Comparison of ENCODE assay signal across 8 mouse cellular contexts in genomic region chr1:34510575-34510981, GRCm38 (mm10). TPM values are rescaled to one million over a fixed set of nuclear protein-coding genes. Genes with fewer than 3 reads are reported as not detected.
DNase-seq lines count a peak whose midpoint lies in the region; ATAC-seq and TF ChIP-seq lines count a peak whose summit lies in the region.
"Had no signal": no experiment of that assay in that cellular context is flagged by ENCODE, and none has a peak within 500 bp of the region (broad histone marks: within the 10 kb centered on the region; RNA-seq: fewer than 3 reads in every experiment).

No protein-coding gene starts in this region.

- peak overlapping the region; percentile 3 to 48 (median 21) for H3K4me3 ChIP-seq in CH12.LX (replicated peaks in 1 of 3; ENCODE audit: low read depth in 2 of 3, low read length in 2 of 3, poor library complexity in 1 of 3)
- H3K4me3 ChIP-seq in heart, embryonic 15.5 days = 0 out of 2 replicates have a peak overlapping the region, but pooled peaks have one; percentile 12
- H3K4me3 ChIP-seq: heart, adult 2 months had no signal

- no peak for TF ChIP-seq RAD21 in CH12.LX (IDR thresholded peaks at IDR 0.05; ENCODE audit: low read depth, low read length)

- WGBS in heart, embryonic 15.5 days = 3% methylated on average over 7 of the region's 7 CpGs

- peaks cover 3 to 22% of the 10 kb centered on the region in 2 experiments for H3K4me1 ChIP-seq in CH12.LX (ENCODE audit: control insufficient read depth in 1 of 2, insufficient read depth in 2 of 2)
- peaks cover 6% of the 10 kb centered on the region; the same call in 1 of the 2 replicates for H3K4me1 ChIP-seq in heart, embryonic 15.5 days (replicated peaks)

- TF ChIP-seq EP300 in CH12.LX (IDR thresholded peaks at IDR 0.05; ENCODE audit: low read length) = no peak

- no peaks in the 10 kb centered on the region for H3K36me3 ChIP-seq in CH12.LX (replicated peaks in 1 of 2; ENCODE audit: control insufficient read depth in 1 of 2, insufficient read depth in 1 of 2, low read length in 1 of 2)
- H3K36me3 ChIP-seq in heart, embryonic 15.5 days = no peaks in the 10 kb centered on the region

- DNase-seq in CD4-positive helper T cell, adult 2 months (ENCODE audit: low read depth, low spot score) = peak; percentile 82
- DNase-seq in CH12.LX (ENCODE audit: extremely low read depth) = peak; percentile 75
- peak; percentile 5 for DNase-seq in lung, postnatal 10 days
- peak; percentile 11 to 15 for DNase-seq in spleen, postnatal 14 days (ENCODE audit: low spot score in 2 of 2)
- DNase-seq in cerebellum, postnatal 36 days = no peak
- no peak for DNase-seq in cerebellum, adult 11 months

- no peak for ATAC-seq in heart, embryonic 15.5 days (replicated peaks; ENCODE audit: insufficient number of reproducible peaks, insufficient read depth, low FRiP score, low read depth)

- 0 out of 2 replicates have a peak overlapping the region, but pooled peaks have one; percentile 2 for H3K9ac ChIP-seq in CH12.LX (ENCODE audit: insufficient read depth, low read depth)
- H3K9ac ChIP-seq in heart, embryonic 15.5 days = no peak overlapping the region

- H3K79me2 ChIP-seq in CH12.LX (replicated peaks; ENCODE audit: control insufficient read depth, extremely low read depth, insufficient read depth, poor library complexity, severe bottlenecking) = no peaks in the 10 kb centered on the region

- H3K9me3 ChIP-seq in CH12.LX (replicated peaks; ENCODE audit: low read length) = peaks cover 2% of the 10 kb centered on the region
- no peaks in the 10 kb centered on the region for H3K9me3 ChIP-seq in heart, embryonic 15.5 days (replicated peaks)

- no peaks in the 10 kb centered on the region for H3K27me3 ChIP-seq in CH12.LX (replicated peaks)
- H3K27me3 ChIP-seq in heart, embryonic 15.5 days = no peaks in the 10 kb centered on the region

- TF ChIP-seq POLR2A in CH12.LX (IDR thresholded peaks at IDR 0.05; ENCODE audit: low read depth, low read length) = 0 out of 2 replicates have a peak, but pooled peaks have one; percentile 23

- in situ Hi-C loops in CH12.LX (cut with MboI; ENCODE audit: low pct_ligation_motif_present, low pct_unique_long_range_greater_than_20kb, low sequenced_read_pairs) = loop anchor here (5.0 kb wide), 1 partner anchor 87 kb away; no protein-coding TSS in a partner anchor

- TF ChIP-seq CTCF in CH12.LX (conservative IDR thresholded peaks at IDR 0.05 in 1 of 2, IDR thresholded peaks at IDR 0.05 in 1 of 2; ENCODE audit: low read depth in 2 of 2, low read length in 2 of 2) = no peak

- dilution Hi-C loops in CH12.LX (cut with MboI; ENCODE audit: extremely low pct_ligation_motif_present, extremely low pct_unique_long_range_greater_than_20kb, low sequenced_read_pairs) = no loop called here

- peak overlapping the region; percentile 67 for H3K4me2 ChIP-seq in CH12.LX (ENCODE audit: insufficient read depth, low read depth, poor library complexity, severe bottlenecking)
- H3K4me2 ChIP-seq in heart, embryonic 15.5 days = peak overlapping the region; percentile 47

- H3K27ac ChIP-seq in CH12.LX (ENCODE audit: insufficient read depth, low read depth) = peak overlapping the region; percentile 56
- H3K27ac ChIP-seq in heart, embryonic 15.5 days = no peak overlapping the region
- H3K27ac ChIP-seq: heart, adult 2 months had no signal

TF ChIP-seq in CH12.LX, 34 proteins besides CTCF, POLR2A, EP300 and RAD21:
- TF ChIP-seq PAX5 (IDR thresholded peaks at IDR 0.05; ENCODE audit: low read length) = no peak
- no peak for TF ChIP-seq ZNF384 (IDR thresholded peaks at IDR 0.05; ENCODE audit: low read depth, low read length)
- no peak for TF ChIP-seq ZKSCAN1 (IDR thresholded peaks at IDR 0.05; ENCODE audit: borderline replicate concordance, low read depth, low read length)
- TF ChIP-seq MYC (IDR thresholded peaks at IDR 0.05; ENCODE audit: low read depth, low read length) = no peak
- TF ChIP-seq POLR2AphosphoS2 (IDR thresholded peaks at IDR 0.05; ENCODE audit: low read depth, low read length) = no peak
- TF ChIP-seq E2F4 (IDR thresholded peaks at IDR 0.05; ENCODE audit: insufficient replicate concordance, low read depth, low read length) = no peak
- TF ChIP-seq TBP (conservative IDR thresholded peaks at IDR 0.05; ENCODE audit: low read depth, low read length) = no peak
- TF ChIP-seq GABPA (IDR thresholded peaks at IDR 0.05; ENCODE audit: insufficient replicate concordance, low read depth, low read length) = no peak
- TF ChIP-seq ZMIZ1 (IDR thresholded peaks at IDR 0.05; ENCODE audit: low read depth, low read length) = no peak
- TF ChIP-seq SMC3 (IDR thresholded peaks at IDR 0.05; ENCODE audit: low read depth, low read length) = no peak
- TF ChIP-seq MAX (IDR thresholded peaks at IDR 0.05; ENCODE audit: low read length) = no peak
- TF ChIP-seq CHD2 (IDR thresholded peaks at IDR 0.05; ENCODE audit: low read length) = peak; percentile 36; the same call in 1 of the 2 replicates
- TF ChIP-seq MAZ (IDR thresholded peaks at IDR 0.05; ENCODE audit: low read depth, low read length) = peak; percentile 6; the same call in 1 of the 2 replicates
TF ChIP-seq in CH12.LX: peak in this region for 2.

RNA-seq across cellular contexts. Expression of gene Prss39, which starts 12.4 kb away (rescaled TPM):
- not detected in 2 replicates for total RNA-seq in CH12.LX (2012; rRNA removed)
- not detected in 2 replicates for total RNA-seq in CH12.LX (2014; rRNA removed)
- polyA plus RNA-seq in CH12.LX (2012; ENCODE audit: insufficient read length, low read depth) = 0.19 TPM in 1 of 2 replicates, not detected in the other
- polyA plus RNA-seq in heart, embryonic 15.5 days (2015; fragmentation: Nextera tagmentation; extraction: Ambion mirVana) = not detected in 2 replicates
- total RNA-seq: heart, adult 2 months had no signal

RNA-seq across cellular contexts. Expression of gene Cfc1, which starts 24.9 kb away (rescaled TPM):
- not detected in 2 replicates for total RNA-seq in CH12.LX (2012; rRNA removed)
- not detected in 2 replicates for total RNA-seq in CH12.LX (2014; rRNA removed)
- not detected in 2 replicates for polyA plus RNA-seq in CH12.LX (2012; ENCODE audit: insufficient read length, low read depth)
- 0.18 TPM in 1 of 2 replicates, not detected in the other for polyA plus RNA-seq in heart, embryonic 15.5 days (2015; fragmentation: Nextera tagmentation; extraction: Ambion mirVana)
- total RNA-seq: heart, adult 2 months had no signal
- polyA plus RNA-seq: heart, adult 2 months had no signal

RNA-seq across cellular contexts. Expression of gene Prss40, which starts 50.2 kb away (rescaled TPM):
- not detected in 2 replicates for total RNA-seq in CH12.LX (2012; rRNA removed)
- total RNA-seq in CH12.LX (2014; rRNA removed) = not detected in 2 replicates
- polyA plus RNA-seq in CH12.LX (2012; ENCODE audit: insufficient read length, low read depth) = not detected in 2 replicates
- polyA plus RNA-seq in heart, embryonic 15.5 days (2015; fragmentation: Nextera tagmentation; extraction: Ambion mirVana) = not detected in 2 replicates
- total RNA-seq: heart, adult 2 months had no signal
- polyA plus RNA-seq: heart, adult 2 months had no signal

RNA-seq across cellular contexts. Expression of gene Ptpn18, which starts 51.0 kb away (rescaled TPM):
- total RNA-seq in CH12.LX (2012; rRNA removed) (172 and 205 TPM in 2 replicates), CH12.LX (2014; rRNA removed) (133 and 155 TPM in 2 replicates)
- 84.9 and 93.4 TPM in 2 replicates for polyA plus RNA-seq in CH12.LX (2012; ENCODE audit: insufficient read length, low read depth)
- polyA plus RNA-seq in heart, embryonic 15.5 days (2015; fragmentation: Nextera tagmentation; extraction: Ambion mirVana) = 12.0 and 17.9 TPM in 2 replicates

Comparison
In these comparisons a context has a peak if more than half of its experiments do, and no peak if none do; other contexts are left out.
1. DNase-seq: peak in CD4-positive helper T cell, adult 2 months (single experiment), CH12.LX (single experiment), lung, postnatal 10 days (single experiment) and spleen, postnatal 14 days (2 of 2); none in cerebellum, postnatal 36 days (0 of 2) and cerebellum, adult 11 months (single experiment).